Mouse (Mus musculus): ENCODE measurements around the gene Slc35f6. TPM values are rescaled to one million over a fixed set of nuclear protein-coding genes. Genes with fewer than 3 reads are reported as not detected.

The Slc35f6 gene
- polyA plus RNA-seq, 1 experiment from 2014 or later: 26.9 TPM

GRCm38 (mm10) chr5:30624908-30625307 is 22.8 kb upstream of the Slc35f6 start:
- ATAC-seq (ENCODE audit: low read depth): peak; percentile 79
- Histone ChIP-seq H3K4me1 (replicated peaks; ENCODE audit: control insufficient read depth, insufficient read depth, low read length) (peaks cover 21% of the 10 kb centered on the region), H3K27ac (ENCODE audit: low read length) (peak overlapping the region; percentile 5)

DNA sequence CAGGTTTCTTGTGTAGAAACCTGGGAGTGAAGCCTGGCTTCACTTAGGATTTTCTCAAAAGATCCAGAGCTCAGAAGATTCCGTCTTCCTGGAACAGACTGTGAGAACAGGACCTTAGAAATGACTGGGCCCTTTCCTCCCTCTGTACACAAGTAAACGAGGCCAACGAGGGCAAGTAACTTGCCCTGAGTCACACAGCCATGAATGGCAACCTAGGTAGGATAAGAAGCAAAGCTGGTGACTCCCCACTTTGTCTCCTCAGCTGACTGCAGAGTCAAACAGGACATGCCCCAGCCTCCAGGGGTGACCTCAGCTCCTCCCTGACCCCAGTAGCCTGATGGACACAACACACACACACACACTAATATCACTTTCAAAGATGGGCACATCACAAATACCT is 22.4 kb upstream of the Slc35f6 start:
- Histone ChIP-seq H3K9ac (ENCODE audit: low read length) (no peak overlapping the region), H3K27me3 (ENCODE audit: control insufficient read depth, insufficient read depth, low read depth, low read length) (peaks cover 14% of the 10 kb centered on the region), H3K36me3 (ENCODE audit: control insufficient read depth, insufficient read depth, low read length) (no peaks in the 10 kb centered on the region), H3K9me3 (ENCODE audit: control insufficient read depth, low read length) (no peaks in the 10 kb centered on the region), H3K4me2 (ENCODE audit: low read depth, low read length) (no peak overlapping the region), H3K27ac (ENCODE audit: low read length) (peak overlapping the region; percentile 5), H3K4me3 (ENCODE audit: low read length) (no peak overlapping the region), H3K4me1 (replicated peaks; ENCODE audit: control insufficient read depth, insufficient read depth, low read length) (peaks cover 21% of the 10 kb centered on the region)
- ATAC-seq (ENCODE audit: low read depth): no peak
- 48% methylated on average over 3 of the region's 3 CpGs for WGBS

More at GRCm38 (mm10) chr5:30624908-30625307, 22.8 kb upstream of the Slc35f6 start:
- H3K9ac ChIP-seq (ENCODE audit: low read length): no peak overlapping the region
- no peaks in the 10 kb centered on the region for H3K36me3 ChIP-seq (ENCODE audit: control insufficient read depth, insufficient read depth, low read length)
- no peaks in the 10 kb centered on the region for H3K9me3 ChIP-seq (ENCODE audit: control insufficient read depth, low read length)
- H3K27me3 ChIP-seq (ENCODE audit: control insufficient read depth, insufficient read depth, low read depth, low read length): peaks cover 14% of the 10 kb centered on the region
- H3K4me2 ChIP-seq (ENCODE audit: low read depth, low read length): no peak overlapping the region
- WGBS: 21% methylated on average over 4 of the region's 4 CpGs
- H3K4me3 ChIP-seq (ENCODE audit: low read length): no peak overlapping the region

DNA sequence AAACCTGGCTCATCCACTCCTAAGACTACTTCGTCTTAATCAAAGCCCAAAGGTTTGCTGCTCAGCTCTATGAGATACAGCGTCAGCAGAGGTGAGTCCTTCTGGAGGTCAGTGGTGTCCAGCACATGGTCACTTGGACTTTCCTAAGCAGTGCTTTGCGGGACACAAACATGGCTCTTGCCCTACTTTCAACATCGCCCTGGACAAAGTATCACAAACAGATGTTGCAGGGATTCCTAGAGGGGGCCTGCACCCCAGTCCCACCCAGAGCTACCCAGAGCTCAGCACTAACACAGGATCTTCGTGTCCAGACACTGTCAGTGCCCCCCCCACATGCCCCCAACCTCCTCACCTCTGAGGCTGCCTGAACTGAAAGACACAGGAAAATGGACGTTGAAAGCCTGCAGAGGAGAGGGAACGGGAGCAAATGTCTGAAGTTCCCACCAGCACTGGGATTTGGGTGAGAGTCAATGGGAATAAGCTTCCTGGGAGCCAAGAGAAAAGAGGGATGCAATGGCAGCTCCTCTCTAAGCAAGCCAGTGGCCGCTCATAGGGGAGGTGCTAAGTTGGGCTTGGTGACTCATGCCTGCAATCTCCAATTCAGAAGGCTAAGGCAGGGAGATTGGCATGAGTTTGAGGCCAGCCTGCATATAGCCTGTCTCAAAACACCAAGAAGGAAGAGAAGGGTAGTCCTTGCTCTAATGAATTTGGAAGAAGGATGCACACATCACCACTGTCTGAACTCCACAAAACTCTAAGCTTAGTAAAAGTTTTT is 21.2 kb upstream of the Slc35f6 start:
- Histone ChIP-seq H3K9ac (ENCODE audit: low read length) (no peak overlapping the region), H3K27ac (ENCODE audit: low read length) (no peak overlapping the region), H3K36me3 (ENCODE audit: control insufficient read depth, insufficient read depth, low read length) (no peaks in the 10 kb centered on the region), H3K4me1 (replicated peaks; ENCODE audit: control insufficient read depth, insufficient read depth, low read length) (peaks cover 21% of the 10 kb centered on the region), H3K9me3 (ENCODE audit: control insufficient read depth, low read length) (no peaks in the 10 kb centered on the region), H3K27me3 (ENCODE audit: control insufficient read depth, insufficient read depth, low read depth, low read length) (peaks cover 14% of the 10 kb centered on the region), H3K4me2 (ENCODE audit: low read depth, low read length) (no peak overlapping the region), H3K4me3 (ENCODE audit: low read length) (no peak overlapping the region)
- 76% methylated on average over 8 of the region's 8 CpGs for WGBS
- no peak for ATAC-seq (ENCODE audit: low read depth)

DNA sequence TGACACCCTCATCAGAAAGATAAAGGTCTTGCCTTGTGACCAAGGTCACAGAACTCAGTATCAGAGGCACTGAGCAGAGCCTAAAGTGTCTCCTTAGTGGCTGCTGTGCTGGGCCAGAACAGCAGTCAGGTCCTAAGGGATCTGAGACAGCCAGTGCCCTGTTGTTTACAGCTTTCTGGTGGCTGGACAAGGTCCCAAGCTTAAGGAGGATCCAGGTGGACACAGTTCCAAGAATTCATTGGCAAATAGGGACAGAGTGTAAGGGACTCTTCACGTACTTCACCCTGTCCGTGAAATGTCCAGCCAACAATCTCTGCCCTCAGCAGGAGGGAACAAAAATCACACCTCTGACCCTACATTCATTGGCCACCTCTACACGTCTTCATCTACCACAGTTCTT is 19.2 kb upstream of the Slc35f6 start:
- Histone ChIP-seq H3K27me3 (ENCODE audit: control insufficient read depth, insufficient read depth, low read depth, low read length) (no peaks in the 10 kb centered on the region), H3K36me3 (ENCODE audit: control insufficient read depth, insufficient read depth, low read length) (no peaks in the 10 kb centered on the region), H3K27ac (ENCODE audit: low read length) (no peak overlapping the region), H3K9ac (ENCODE audit: low read length) (no peak overlapping the region), H3K9me3 (ENCODE audit: control insufficient read depth, low read length) (no peaks in the 10 kb centered on the region), H3K4me2 (ENCODE audit: low read depth, low read length) (no peak overlapping the region), H3K4me3 (ENCODE audit: low read length) (no peak overlapping the region), H3K4me1 (replicated peaks; ENCODE audit: control insufficient read depth, insufficient read depth, low read length) (peaks cover 11% of the 10 kb centered on the region)
- no peak for ATAC-seq (ENCODE audit: low read depth)
- WGBS: 75% methylated on average over 3 of the region's 3 CpGs

DNA sequence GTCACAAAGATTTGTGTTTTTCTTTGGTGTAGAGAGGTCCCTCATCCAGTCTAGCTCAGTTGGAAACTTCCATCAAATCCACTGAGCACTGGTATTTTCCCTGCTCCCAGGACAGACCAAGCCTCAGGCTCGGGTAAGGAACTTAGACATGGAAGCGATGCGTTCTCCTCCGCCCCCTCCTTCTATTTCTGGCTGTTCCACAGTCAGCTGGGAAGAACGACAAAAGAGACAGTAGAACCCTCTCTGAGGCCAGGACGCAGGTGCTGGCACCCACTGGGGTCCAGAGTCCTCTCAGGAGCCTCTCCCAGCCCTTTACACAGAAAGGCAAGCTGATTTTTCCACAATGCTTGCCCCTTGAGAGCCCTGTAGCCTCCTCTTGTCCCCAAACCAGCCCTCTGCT is 17.3 kb upstream of the Slc35f6 start:
- Histone ChIP-seq H3K27ac (ENCODE audit: low read length) (no peak overlapping the region), H3K9me3 (ENCODE audit: control insufficient read depth, low read length) (no peaks in the 10 kb centered on the region), H3K4me2 (ENCODE audit: low read depth, low read length) (no peak overlapping the region), H3K4me3 (ENCODE audit: low read length) (no peak overlapping the region), H3K36me3 (ENCODE audit: control insufficient read depth, insufficient read depth, low read length) (no peaks in the 10 kb centered on the region), H3K9ac (ENCODE audit: low read length) (no peak overlapping the region), H3K4me1 (replicated peaks; ENCODE audit: control insufficient read depth, insufficient read depth, low read length) (no peaks in the 10 kb centered on the region), H3K27me3 (ENCODE audit: control insufficient read depth, insufficient read depth, low read depth, low read length) (no peaks in the 10 kb centered on the region)
- 66% methylated on average over 6 of the region's 6 CpGs for WGBS
- no peak for ATAC-seq (ENCODE audit: low read depth)

GRCm38 (mm10) chr5:30632134-30632533 is 15.6 kb upstream of the Slc35f6 start:
- H3K4me3 ChIP-seq (ENCODE audit: low read length): no peak overlapping the region
- no peak overlapping the region for H3K9ac ChIP-seq (ENCODE audit: low read length)
- H3K36me3 ChIP-seq (ENCODE audit: control insufficient read depth, insufficient read depth, low read length): no peaks in the 10 kb centered on the region
- H3K4me1 ChIP-seq (replicated peaks; ENCODE audit: control insufficient read depth, insufficient read depth, low read length): no peaks in the 10 kb centered on the region
- 63% methylated on average over 1 of the region's 1 CpGs for WGBS
- no peak overlapping the region for H3K4me2 ChIP-seq (ENCODE audit: low read depth, low read length)
- H3K9me3 ChIP-seq (ENCODE audit: control insufficient read depth, low read length): no peaks in the 10 kb centered on the region
- H3K27me3 ChIP-seq (ENCODE audit: control insufficient read depth, insufficient read depth, low read depth, low read length): no peaks in the 10 kb centered on the region
- no peak overlapping the region for H3K27ac ChIP-seq (ENCODE audit: low read length)
- ATAC-seq (ENCODE audit: low read depth): no peak

DNA sequence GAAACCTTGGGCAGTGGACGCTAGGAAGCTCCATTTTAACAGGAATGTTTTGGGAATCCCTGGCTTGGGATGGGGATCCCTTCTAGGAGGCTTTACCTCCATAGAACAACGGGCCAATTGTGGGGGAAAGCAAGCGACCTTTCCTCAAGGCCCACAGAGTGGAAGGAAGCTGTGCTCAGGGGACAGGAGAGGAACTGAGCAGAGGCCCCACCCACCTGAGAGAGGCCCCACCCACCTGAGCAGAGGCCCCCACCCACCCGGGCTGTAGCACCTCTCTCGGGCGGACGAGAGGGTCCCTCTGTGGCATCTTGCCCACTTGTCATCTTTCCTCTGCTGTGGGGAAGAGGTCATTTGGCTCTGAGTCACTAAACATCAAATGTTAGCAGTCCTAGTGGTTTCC is 10.7 kb upstream of the Slc35f6 start:
- WGBS: 32% methylated on average over 7 of the region's 7 CpGs
- ATAC-seq (ENCODE audit: low read depth): no peak
- Histone ChIP-seq H3K36me3 (ENCODE audit: control insufficient read depth, insufficient read depth, low read length) (no peaks in the 10 kb centered on the region), H3K27ac (ENCODE audit: low read length) (no peak overlapping the region), H3K4me3 (ENCODE audit: low read length) (no peak overlapping the region), H3K4me2 (ENCODE audit: low read depth, low read length) (no peak overlapping the region), H3K4me1 (replicated peaks; ENCODE audit: control insufficient read depth, insufficient read depth, low read length) (no peaks in the 10 kb centered on the region), H3K9me3 (ENCODE audit: control insufficient read depth, low read length) (no peaks in the 10 kb centered on the region), H3K27me3 (ENCODE audit: control insufficient read depth, insufficient read depth, low read depth, low read length) (no peaks in the 10 kb centered on the region), H3K9ac (ENCODE audit: low read length) (no peak overlapping the region)

GRCm38 (mm10) chr5:30638041-30638440 is 9.7 kb upstream of the Slc35f6 start:
- Histone ChIP-seq H3K9me3 (ENCODE audit: control insufficient read depth, low read length) (no peaks in the 10 kb centered on the region), H3K36me3 (ENCODE audit: control insufficient read depth, insufficient read depth, low read length) (no peaks in the 10 kb centered on the region), H3K9ac (ENCODE audit: low read length) (no peak overlapping the region), H3K4me3 (ENCODE audit: low read length) (no peak overlapping the region), H3K4me2 (ENCODE audit: low read depth, low read length) (no peak overlapping the region), H3K4me1 (replicated peaks; ENCODE audit: control insufficient read depth, insufficient read depth, low read length) (no peaks in the 10 kb centered on the region), H3K27ac (ENCODE audit: low read length) (no peak overlapping the region), H3K27me3 (ENCODE audit: control insufficient read depth, insufficient read depth, low read depth, low read length) (no peaks in the 10 kb centered on the region)
- peak; percentile 87 for ATAC-seq (ENCODE audit: low read depth)
- 4% methylated on average over 6 of the region's 6 CpGs for WGBS

GRCm38 (mm10) chr5:30643477-30644179 is 4.1 kb upstream of the Slc35f6 start:
- H3K27ac ChIP-seq (ENCODE audit: low read length): no peak overlapping the region

More at GRCm38 (mm10) chr5:30643477-30644179, 4.1 kb upstream of the Slc35f6 start:
- Histone ChIP-seq H3K4me1 (replicated peaks; ENCODE audit: control insufficient read depth, insufficient read depth, low read length) (peaks cover 7% of the 10 kb centered on the region; the same call in 1 of the 2 replicates), H3K9me3 (ENCODE audit: control insufficient read depth, low read length) (no peaks in the 10 kb centered on the region), H3K4me3 (ENCODE audit: low read length) (no peak overlapping the region), H3K36me3 (ENCODE audit: control insufficient read depth, insufficient read depth, low read length) (no peaks in the 10 kb centered on the region), H3K4me2 (ENCODE audit: low read depth, low read length) (no peak overlapping the region), H3K27me3 (ENCODE audit: control insufficient read depth, insufficient read depth, low read depth, low read length) (no peaks in the 10 kb centered on the region), H3K9ac (ENCODE audit: low read length) (no peak overlapping the region)
- no peak for ATAC-seq (ENCODE audit: low read depth)
- WGBS: 42% methylated on average over 5 of the region's 5 CpGs

Measured in lung, embryonic 16.5 days (tissue).